Mouse (Mus musculus) cortical plate, adult 2 months (tissue): ENCODE measurements around the gene Cx3cr1. TPM values are rescaled to one million over a fixed set of nuclear protein-coding genes. Genes with fewer than 3 reads are reported as not detected.

ENCODE experiments used
- H3K27ac ChIP-seq: fragments of 200-500 bp; 2 replicates; pipeline ENCODE4 v1.5.1; 2012; ENCODE audit warnings: low read length, control low read depth, inconsistent platforms; ENCODE audit not compliant: insufficient read depth
- H3K4me1 ChIP-seq: fragments of 200-500 bp; 2 replicates; pipeline ENCODE4 v1.6.1; 2011; ENCODE audit warnings: low read length; ENCODE audit not compliant: control insufficient read depth, insufficient read depth
- H3K4me3 ChIP-seq: fragments of 200-500 bp; 2 replicates; pipeline ENCODE4 v1.5.1; 2011; ENCODE audit warnings: mild to moderate bottlenecking, low read length, control low read depth; ENCODE audit not compliant: insufficient read depth
- CTCF ChIP-seq: fragments of 200-500 bp; IDR thresholded peaks from 2 replicates; pipeline ENCODE4 v1.5.1; 2011; ENCODE audit warnings: mild to moderate bottlenecking, control low read depth, low read length; ENCODE audit not compliant: insufficient read depth; ENCODE audit errors: extremely low read depth
- POLR2A ChIP-seq: fragments of 200-500 bp; IDR thresholded peaks from 2 replicates; pipeline ENCODE4 v1.6.1; 2011; ENCODE audit warnings: mild to moderate bottlenecking, low read length, control low read depth; ENCODE audit not compliant: insufficient read depth; ENCODE audit errors: extremely low read depth
- polyA plus RNA-seq: library from polyadenylated mRNA; depleted of rRNA; stranded (reverse); fragments of >200 nt; gene quantifications from 2 replicates; pipeline ENCODE4 v1.2.3, GENCODE M21; 2012; rRNA removed

Cx3cr1 gene
- polyA plus RNA-seq, 1 experiment, result 38.2 TPM

GRCm38 (mm10) chr9:119889446-119889845, 180.2 kb downstream of the Cx3cr1 start:
- H3K27ac ChIP-seq, result no peak overlapping the region
- no peak for TF ChIP-seq POLR2A
- no peak for TF ChIP-seq CTCF
- peaks cover 3% of the 10 kb centered on the region for H3K4me1 ChIP-seq
- H3K4me3 ChIP-seq, result no peak overlapping the region

GRCm38 (mm10) chr9:119888843-119889246, 180.8 kb downstream of the Cx3cr1 start:
- H3K4me3 ChIP-seq, result no peak overlapping the region
- no peak for TF ChIP-seq CTCF
- TF ChIP-seq POLR2A, result no peak
- H3K4me1 ChIP-seq, result peaks cover 3% of the 10 kb centered on the region
- H3K27ac ChIP-seq, result no peak overlapping the region

GRCm38 (mm10) chr9:119887144-119887901, 182.4 kb downstream of the Cx3cr1 start:
- Histone ChIP-seq H3K4me3 (no peak overlapping the region), H3K27ac (no peak overlapping the region), H3K4me1 (peaks cover 3% of the 10 kb centered on the region)
- no peak for TF ChIP-seq POLR2A
- TF ChIP-seq CTCF, result no peak

- TF ChIP-seq POLR2A (no peak), CTCF (no peak)
Observed at GRCm38 (mm10) chr9:119854170-119854569, 215.5 kb downstream of the Cx3cr1 start.

GRCm38 (mm10) chr9:119853071-119853846, 216.4 kb downstream of the Cx3cr1 start:
- no peaks in the 10 kb centered on the region for H3K4me1 ChIP-seq
- H3K27ac ChIP-seq, result no peak overlapping the region
- TF ChIP-seq POLR2A, result no peak
- 0 out of 2 replicates have a peak, but pooled peaks have one; percentile 1 for TF ChIP-seq CTCF
- H3K4me3 ChIP-seq, result no peak overlapping the region

More at GRCm38 (mm10) chr9:119854170-119854569, 215.5 kb downstream of the Cx3cr1 start:
- Histone ChIP-seq H3K4me1 (no peaks in the 10 kb centered on the region), H3K27ac (no peak overlapping the region), H3K4me3 (no peak overlapping the region)

DNA sequence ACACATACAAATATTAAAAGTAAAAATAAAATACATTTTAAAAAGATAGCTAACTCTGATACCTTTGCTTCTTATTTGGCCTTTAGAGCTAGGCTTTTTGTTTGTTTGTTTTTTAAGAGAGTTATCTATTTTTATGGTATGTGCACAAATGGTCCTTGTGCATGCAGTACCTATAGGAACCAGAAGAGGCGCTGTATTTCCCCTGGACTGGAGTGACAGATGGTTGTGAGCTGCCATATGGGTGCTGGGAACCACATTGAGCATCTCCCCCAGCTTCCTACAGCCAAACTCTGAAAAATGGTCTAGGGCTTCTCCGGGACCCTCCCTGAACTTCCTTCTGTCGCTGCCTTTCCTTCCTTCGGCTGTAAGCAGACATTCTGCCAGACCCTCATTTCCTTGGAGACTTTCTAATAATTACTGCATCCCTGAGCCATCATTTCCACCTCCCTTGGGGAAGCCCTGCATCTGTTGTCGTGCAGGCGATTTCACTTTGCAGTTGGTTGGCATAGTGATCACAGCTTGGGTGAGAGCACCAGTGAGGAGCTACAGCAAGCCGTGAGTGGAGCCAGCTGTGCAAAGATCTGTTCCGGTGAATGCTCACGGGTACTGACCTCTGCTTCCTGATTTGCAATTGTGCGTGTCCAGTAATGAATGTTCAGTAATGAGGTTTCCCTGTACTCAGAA, 217.2 kb downstream of the Cx3cr1 start:
- no peak overlapping the region for H3K27ac ChIP-seq
- no peak for TF ChIP-seq CTCF
- no peak for TF ChIP-seq POLR2A
- no peaks in the 10 kb centered on the region for H3K4me1 ChIP-seq
- no peak overlapping the region for H3K4me3 ChIP-seq

Other genes with a start within 250 kb of the Cx3cr1 start
- 0.06 TPM in 1 of 2 replicates, not detected in the other for gene Scn11a, start 244.4 kb downstream of the Cx3cr1 start, polyA plus RNA-seq
- gene Wdr48, start 175.0 kb downstream of the Cx3cr1 start, polyA plus RNA-seq, result 68.8 and 76.2 TPM in 2 replicates
- 20.0 and 20.6 TPM in 2 replicates for gene Gorasp1, start 132.3 kb downstream of the Cx3cr1 start, polyA plus RNA-seq
- 0.26 and 0.63 TPM in 2 replicates for gene Ttc21a, start 132.3 kb downstream of the Cx3cr1 start, polyA plus RNA-seq
- 14.8 and 21.3 TPM in 2 replicates for gene Csrnp1, start 85.2 kb downstream of the Cx3cr1 start, polyA plus RNA-seq
- gene Xirp1, start 46.3 kb downstream of the Cx3cr1 start, polyA plus RNA-seq, result 0.04 TPM in 2 replicates
- gene Ccr8, start 22.2 kb upstream of the Cx3cr1 start, polyA plus RNA-seq, result 0.08 TPM in 1 of 2 replicates, not detected in the other
- gene Slc25a38, start 40.5 kb upstream of the Cx3cr1 start, polyA plus RNA-seq, result 22.8 and 23.3 TPM in 2 replicates
- gene Rpsa, start 57.8 kb upstream of the Cx3cr1 start, polyA plus RNA-seq, result 945 and 968 TPM in 2 replicates
- 1,050 and 1,403 TPM in 2 replicates for gene Mobp, start 79.8 kb upstream of the Cx3cr1 start, polyA plus RNA-seq
- gene Myrip, start 231.6 kb upstream of the Cx3cr1 start, polyA plus RNA-seq, result 47.7 and 57.5 TPM in 2 replicates